Mouse (Mus musculus) thymus, adult 18-20 months (tissue): ENCODE measurements around the gene Gse1.

Experiments used
- DNase-seq, 2 experiments: peaks; one replicate each; pipeline ENCODE4 v3.0.0; 2022; ENCODE audit warnings: mixed read lengths in 2 of 2

Gene Gse1

GRCm38 (mm10) chr8:120502428-120502827 is 274.2 kb downstream of the Gse1 start:
- DNase-seq, result no peak

GRCm38 (mm10) chr8:120504251-120505081 is 276.2 kb downstream of the Gse1 start:
- DNase-seq, result peak; percentile 66 to 77

GRCm38 (mm10) chr8:120505082-120505511 is 276.8 kb downstream of the Gse1 start:
- DNase-seq, result no peak

- DNase-seq, result no peak
Measured at GRCm38 (mm10) chr8:120505619-120506310, 277.5 kb downstream of the Gse1 start.

GRCm38 (mm10) chr8:120506562-120506961 is 278.3 kb downstream of the Gse1 start:
- DNase-seq, result no peak

GRCm38 (mm10) chr8:120507290-120507689 is 279.0 kb downstream of the Gse1 start:
- no peak for DNase-seq

- DNase-seq, result no peak
Measured at GRCm38 (mm10) chr8:120509136-120510034, 281.1 kb downstream of the Gse1 start.

GRCm38 (mm10) chr8:120510035-120510416 is 281.8 kb downstream of the Gse1 start:
- DNase-seq, result no peak

- no peak for DNase-seq
Measured at GRCm38 (mm10) chr8:120510863-120511457, 282.7 kb downstream of the Gse1 start.

- no peak for DNase-seq
Measured at GRCm38 (mm10) chr8:120511737-120512136, 283.5 kb downstream of the Gse1 start.

- DNase-seq, result no peak
Measured at GRCm38 (mm10) chr8:120512326-120512725, 284.1 kb downstream of the Gse1 start.

GRCm38 (mm10) chr8:120513145-120513544 is 284.9 kb downstream of the Gse1 start:
- no peak for DNase-seq

GRCm38 (mm10) chr8:120513638-120514461 is 285.6 kb downstream of the Gse1 start:
- no peak for DNase-seq

- no peak for DNase-seq
Measured at GRCm38 (mm10) chr8:120515214-120515613, 287.0 kb downstream of the Gse1 start.

GRCm38 (mm10) chr8:120515650-120516049 is 287.4 kb downstream of the Gse1 start:
- no peak for DNase-seq

GRCm38 (mm10) chr8:120516182-120516755 is 288.0 kb downstream of the Gse1 start:
- DNase-seq, result no peak

- no peak for DNase-seq
Measured at GRCm38 (mm10) chr8:120517666-120518410, 289.6 kb downstream of the Gse1 start.

GRCm38 (mm10) chr8:120518736-120519534 is 290.7 kb downstream of the Gse1 start:
- no peak for DNase-seq

- no peak for DNase-seq
Measured at GRCm38 (mm10) chr8:120520287-120520686, 292.0 kb downstream of the Gse1 start.
